Mouse (Mus musculus): ENCODE results near the gene Dnajc9.

- TF ChIP-seq CTCF (IDR thresholded peaks at IDR 0.05; ENCODE audit: low read depth, low read length) (no peak), EP300 (IDR thresholded peaks at IDR 0.05; ENCODE audit: insufficient read depth, low read depth, low read length) (no peak), POLR2A (IDR thresholded peaks at IDR 0.05; ENCODE audit: insufficient read depth, low read length) (no peak)
These were observed 41.1 kb upstream of the Dnajc9 start for GRCm38 (mm10) chr14:20429833-20430232.
